Mouse (Mus musculus): ENCODE data around the gene Dicer1.
A peak's percentile ranks its signal among the peaks of the same experiment; 100 is the strongest.
"Not testable (repeated sequence)": the region's sequence is repeated elsewhere in the genome, so short reads cannot be mapped to it uniquely, and the experiment has no call there.

Gene Dicer1

DNA sequence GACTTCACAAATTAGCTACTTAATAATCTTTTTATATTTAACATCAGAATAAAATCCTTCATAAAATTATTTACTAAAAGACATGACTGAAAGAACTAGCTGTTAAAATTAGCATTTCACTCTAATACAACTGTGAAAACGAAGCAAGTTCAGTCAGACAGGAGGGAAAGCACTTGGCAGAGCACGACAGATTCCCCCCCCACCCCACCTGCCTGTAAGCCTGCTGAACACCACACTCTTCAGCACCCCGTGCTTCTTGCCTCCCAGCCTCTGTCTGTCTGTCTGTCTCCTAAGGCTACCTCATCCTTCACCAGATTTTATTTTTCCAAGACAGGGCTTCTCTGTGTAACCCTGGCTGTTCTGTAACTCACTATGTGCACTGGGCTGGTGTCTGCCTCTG is 12.8 kb downstream of the Dicer1 start:
- DNase-seq = no peak

GRCm38 (mm10) chr12:104738446-104738845 is 13.3 kb downstream of the Dicer1 start:
- DNase-seq = no peak

GRCm38 (mm10) chr12:104737666-104738065 is 14.1 kb downstream of the Dicer1 start:
- DNase-seq = no peak

- DNase-seq = no peak
Measured at GRCm38 (mm10) chr12:104735993-104736395, 15.8 kb downstream of the Dicer1 start.

DNA sequence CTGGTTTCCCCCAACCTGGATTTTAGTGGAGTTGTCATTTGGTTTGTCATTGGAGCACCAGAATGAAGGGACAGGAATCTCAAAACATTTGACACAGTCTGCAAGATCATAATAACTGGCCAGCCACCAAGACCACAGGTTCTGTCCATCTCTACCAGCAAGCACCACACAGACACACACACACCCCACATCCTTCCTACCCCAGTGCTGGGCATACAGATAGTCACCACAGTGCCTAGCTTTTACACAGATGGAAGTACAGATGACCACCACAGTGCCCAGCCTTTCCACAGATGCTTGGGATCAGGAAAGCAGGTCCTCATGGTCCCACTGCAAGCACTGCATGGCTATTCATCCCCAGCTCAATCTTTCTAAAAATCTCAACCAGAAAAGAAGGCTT is 18.6 kb downstream of the Dicer1 start:
- no peak for DNase-seq

DNA sequence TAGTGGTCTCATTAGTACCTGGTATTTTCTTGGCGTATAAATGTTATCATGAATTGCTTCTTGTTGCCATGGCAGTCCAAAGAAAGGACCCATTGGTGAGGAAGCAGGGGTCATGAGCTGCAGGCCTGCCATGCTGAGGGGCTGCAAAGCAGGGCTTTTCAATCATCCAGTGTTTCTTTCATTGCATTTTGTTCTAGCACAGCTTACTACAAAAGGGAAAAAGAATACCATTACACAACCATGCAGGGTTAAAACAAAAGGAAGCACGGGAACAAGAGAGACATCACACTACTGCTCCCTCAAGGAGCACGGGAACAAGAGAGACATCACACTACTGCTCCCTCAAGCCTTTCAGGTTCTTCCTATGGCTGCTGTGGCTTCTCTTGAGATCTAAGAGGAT is 20.0 kb downstream of the Dicer1 start:
- no peak for DNase-seq

- DNase-seq = not testable (repeated sequence)
Measured at GRCm38 (mm10) chr12:104726436-104726835, 25.3 kb downstream of the Dicer1 start.

DNA sequence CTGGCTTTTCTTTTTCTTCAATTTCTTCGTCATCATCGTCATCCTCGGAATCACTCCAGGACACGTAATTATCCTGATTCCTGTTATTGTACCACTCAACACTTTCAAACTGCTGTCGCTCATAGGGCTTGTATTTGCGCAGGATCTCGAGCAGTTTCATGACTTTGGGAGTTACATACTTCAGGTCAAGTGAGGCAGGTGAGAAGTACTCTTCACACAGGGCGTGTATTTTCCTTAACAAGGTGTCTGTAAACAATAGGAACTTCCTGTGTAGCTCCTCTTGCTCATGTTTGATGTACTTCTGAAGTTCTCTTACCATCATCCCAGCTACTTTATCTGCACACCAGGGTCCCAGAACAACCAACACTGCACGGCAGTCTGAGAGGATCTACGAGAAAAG is 29.7 kb downstream of the Dicer1 start:
- DNase-seq = no peak

DNA sequence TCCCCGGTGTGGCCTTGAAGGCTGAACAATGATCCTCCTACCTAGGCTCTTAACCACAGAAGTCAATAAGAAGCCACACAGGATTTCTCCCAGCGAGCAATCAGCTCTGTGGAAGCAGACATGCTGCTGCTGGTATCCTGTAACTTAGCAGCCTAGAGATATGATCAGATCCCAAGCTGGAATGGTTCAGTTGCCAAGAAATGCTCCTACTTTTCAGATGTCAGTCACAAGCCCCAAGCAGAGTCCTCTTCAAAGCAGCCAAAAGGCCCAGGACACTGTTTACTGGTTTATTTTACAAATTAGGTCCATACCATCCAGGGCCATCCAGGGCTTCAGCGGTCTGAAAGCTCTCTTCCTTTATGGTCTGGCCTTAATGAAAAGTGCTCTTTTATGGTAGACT is 30.7 kb downstream of the Dicer1 start:
- DNase-seq = no peak

DNA sequence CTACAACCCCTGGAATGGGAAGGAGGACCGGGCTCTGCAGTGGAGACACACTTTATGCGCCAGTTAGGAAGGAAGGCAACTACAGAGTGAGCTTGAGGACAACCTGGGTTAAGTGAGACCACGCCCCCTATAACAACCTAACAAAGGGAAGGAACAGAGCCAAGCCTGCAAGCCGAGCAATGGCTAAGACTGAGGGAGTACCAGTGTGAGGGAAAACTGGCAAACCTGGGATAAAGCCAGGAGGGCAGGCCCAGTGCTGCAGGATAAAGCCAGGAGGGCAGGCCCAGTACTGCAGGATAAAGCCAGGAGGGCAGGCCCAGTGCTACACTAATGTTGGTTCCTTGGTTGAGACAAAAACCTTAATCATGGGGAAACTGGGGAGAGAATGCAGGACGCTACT is 32.8 kb downstream of the Dicer1 start:
- DNase-seq = no peak

GRCm38 (mm10) chr12:104716409-104716808 is 35.3 kb downstream of the Dicer1 start:
- no peak for DNase-seq

DNA sequence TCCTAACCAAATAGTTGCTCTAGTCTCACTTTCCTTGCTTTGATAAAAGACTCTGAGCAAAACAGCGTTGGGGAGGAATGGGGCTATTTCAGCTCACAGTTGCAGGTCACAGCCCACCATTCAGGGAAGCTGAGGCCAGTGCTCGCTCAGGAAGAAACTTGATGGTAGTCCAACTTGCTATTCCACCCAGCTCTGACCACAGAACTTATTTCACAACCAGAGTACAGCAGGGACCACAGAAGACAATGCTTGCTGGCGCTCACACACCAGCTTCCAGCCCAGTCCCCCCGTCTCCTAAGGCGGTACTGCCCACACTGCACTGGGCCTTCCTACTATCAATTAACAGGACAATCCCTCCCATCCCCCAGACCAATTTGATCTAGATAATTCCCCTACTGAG is 36.3 kb downstream of the Dicer1 start:
- DNase-seq = no peak

GRCm38 (mm10) chr12:104700266-104700665 is 51.5 kb downstream of the Dicer1 start:
- no peak for DNase-seq

DNA sequence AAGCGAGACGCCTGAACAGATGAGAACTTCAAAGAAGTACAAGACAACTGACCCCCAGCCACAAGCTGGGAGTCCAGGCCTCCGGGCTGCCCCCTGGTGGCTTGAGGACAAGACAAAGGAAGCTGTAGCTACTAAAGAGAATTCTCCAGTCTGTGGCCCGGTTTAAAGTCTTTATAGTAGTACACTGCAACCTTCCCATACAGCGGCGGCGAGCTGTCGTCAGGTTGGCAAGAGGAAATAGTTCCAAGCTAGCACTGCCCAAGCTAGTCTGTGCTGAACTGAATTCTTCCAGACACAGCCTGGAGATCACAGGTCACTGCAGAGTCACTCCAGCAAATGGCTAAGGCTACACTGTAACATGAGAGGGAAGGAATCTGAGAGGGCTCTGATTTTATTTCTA is 52.0 kb downstream of the Dicer1 start:
- DNase-seq = peak; percentile 75

GRCm38 (mm10) chr12:104695514-104695913 is 56.2 kb downstream of the Dicer1 start:
- DNase-seq = no peak

GRCm38 (mm10) chr12:104692864-104693263 is 58.9 kb downstream of the Dicer1 start:
- DNase-seq = no peak

- DNase-seq = no peak
Measured at GRCm38 (mm10) chr12:104690412-104690811, 61.3 kb downstream of the Dicer1 start.

DNA sequence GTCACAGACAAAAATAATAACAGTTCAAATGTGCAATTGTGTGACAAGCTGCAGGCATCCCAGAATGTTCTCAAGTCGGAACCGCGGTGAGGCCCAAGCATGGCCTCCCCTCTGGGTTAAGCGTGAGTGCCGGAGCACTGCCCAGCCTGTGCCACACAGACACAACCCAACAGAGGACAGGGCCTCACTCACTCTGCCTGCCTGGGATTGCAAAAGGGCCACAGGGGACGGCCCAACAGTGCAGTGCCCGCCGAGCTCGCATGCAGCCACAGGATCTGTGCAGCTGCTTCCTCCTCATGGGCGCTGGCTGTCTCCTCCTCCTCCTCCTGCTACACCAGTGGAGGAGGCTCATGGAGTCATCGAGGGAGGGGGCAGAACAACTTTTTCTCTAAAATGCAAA is 62.9 kb downstream of the Dicer1 start:
- no peak for DNase-seq

DNA sequence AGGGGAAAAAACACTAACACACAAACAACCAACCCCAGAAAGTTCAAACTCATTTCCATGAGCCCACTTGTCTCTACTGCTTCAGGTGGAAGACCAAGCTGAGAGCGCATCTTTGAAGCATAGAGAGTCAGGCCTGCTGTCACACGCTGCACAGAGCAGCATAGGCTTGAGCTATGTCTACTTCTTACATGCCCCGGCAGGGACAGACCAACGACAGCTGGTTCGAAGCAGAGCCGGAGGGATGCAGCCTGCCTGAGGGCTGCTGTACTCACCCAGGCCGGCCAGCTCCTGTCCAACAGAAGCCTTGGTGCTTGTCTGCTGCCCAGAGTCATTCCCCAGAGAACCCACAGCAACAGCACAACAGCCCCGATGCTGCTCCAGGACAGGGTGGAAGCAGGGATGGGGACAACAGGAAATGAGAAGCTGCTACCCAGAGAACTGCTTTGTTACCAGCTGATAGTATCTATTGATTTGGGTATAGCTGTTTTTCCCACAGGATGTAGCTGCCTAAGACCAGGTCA is 67.3 kb downstream of the Dicer1 start:
- no peak for DNase-seq

DNA sequence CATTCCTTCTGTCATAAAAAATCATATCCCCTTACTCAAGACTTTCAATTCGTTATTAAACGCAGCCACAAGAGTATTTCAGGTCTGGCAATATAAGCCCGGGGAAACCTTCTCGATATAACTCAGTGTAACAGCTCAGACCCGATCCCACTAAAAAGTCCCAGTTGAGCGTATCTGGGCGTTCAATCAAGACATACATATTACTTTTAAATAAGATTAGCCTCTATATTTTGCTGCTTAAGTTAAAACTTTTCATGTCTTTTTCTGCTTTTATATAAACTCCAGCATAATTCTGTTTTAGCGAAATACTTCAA is 72.0 kb downstream of the Dicer1 start:
- no peak for DNase-seq

DNA sequence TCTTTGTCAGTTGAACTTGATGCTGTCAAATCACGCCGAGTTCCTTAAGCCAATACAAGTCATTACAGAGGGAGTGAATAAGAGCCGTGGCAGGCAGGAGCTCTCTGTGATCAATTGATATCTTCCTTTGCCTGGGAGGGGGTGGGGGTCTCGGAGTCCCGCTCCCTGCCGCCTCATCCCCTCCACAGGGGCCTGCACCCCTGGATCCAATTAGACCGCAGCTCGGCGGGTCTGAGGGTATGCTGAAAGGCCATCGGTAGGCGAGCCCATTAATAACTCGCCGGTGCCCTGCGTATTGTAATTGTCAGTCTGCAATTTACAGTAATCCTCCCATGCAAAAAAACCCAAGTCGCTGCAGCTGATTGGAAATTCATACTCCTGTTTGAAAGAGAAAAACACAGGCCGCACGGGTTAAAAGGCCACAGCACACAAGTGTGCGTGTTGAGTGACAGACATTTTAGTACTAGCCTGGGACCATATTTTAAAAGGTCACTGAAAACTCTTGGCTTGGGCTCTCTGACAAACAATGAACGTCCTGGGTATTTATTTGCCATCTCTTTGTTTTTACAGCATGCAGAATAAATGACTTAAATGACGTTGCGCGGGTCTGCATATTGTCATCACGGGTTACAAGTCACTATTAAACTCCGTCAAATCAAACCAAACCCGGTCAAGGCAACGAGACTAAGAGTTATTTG is 72.5 kb downstream of the Dicer1 start:
- no peak for DNase-seq

GRCm38 (mm10) chr12:104678462-104678861 is 73.3 kb downstream of the Dicer1 start:
- no peak for DNase-seq

DNA sequence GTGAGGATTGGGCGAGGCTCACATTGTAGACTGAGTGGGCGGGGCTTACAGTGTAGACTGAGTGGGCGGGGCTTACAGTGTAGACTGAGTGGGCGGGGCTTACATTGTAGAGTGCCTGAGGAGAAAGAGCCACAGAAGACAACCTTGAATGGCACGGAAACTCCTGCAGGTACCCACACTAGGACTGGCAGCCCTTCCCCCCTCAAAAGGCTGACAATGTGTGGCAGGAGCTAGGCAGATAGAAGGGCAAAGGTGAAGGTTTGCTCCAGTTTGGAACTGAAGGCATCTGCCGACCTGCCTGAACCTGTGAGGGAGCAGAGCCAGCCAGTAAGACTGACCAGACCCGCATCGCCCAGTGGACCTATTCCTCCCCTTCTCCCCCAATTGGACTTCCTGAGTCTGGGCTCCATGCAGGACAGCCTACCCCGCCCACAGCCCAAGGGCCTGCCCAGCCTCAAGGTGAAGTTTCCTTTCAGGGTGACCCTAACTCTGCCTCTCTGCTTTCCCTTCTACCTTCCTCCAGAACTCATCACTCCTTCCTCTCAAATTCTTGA is 74.3 kb downstream of the Dicer1 start:
- DNase-seq = no peak

DNA sequence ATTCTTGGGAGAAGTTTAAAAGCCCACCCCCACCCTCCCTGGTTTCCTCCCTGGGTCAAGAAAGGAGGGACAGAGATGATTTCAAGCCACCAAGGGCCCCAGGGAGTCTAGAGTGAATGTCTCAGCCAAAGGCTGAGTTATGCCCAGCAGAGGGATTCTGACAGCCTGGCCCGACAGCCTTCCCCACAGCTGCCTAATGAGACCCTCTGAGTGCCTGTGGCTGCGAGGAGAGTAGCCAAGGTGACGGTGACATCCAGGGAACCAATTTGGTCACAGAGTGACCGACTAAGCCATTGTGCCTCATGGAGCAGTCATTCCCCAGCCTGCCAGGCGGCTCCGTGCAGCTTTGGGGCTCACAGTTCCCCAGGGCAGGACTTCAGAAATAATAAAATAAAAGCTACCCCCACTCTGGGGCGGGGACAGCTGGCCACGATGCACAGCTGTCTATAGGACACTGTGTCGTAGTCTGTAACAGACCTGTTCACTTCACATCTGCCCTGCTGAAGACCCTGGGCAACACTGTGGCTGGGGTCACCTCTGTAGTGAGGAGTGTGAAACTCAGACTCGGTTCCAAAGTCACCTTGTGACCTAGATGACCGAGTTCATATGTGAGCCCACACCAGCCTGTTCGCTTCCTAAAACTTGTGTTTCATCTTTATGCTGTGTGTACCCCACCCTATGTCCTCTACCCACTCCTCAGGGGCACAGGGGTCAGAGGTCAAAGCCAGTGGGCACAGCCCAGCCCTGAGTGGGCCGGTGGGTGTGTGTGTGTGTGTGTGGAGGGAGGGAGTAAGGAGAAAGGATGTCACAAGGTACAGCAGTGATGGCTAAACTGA is 75.0 kb downstream of the Dicer1 start:
- DNase-seq = no peak
